Mouse (Mus musculus): Measurements from ENCODE around the gene Faim2. TPM values are rescaled to one million over a fixed set of nuclear protein-coding genes. Genes with fewer than 3 reads are reported as not detected.

Faim2 gene
- polyA plus RNA-seq, 1 experiment from 2014 or later: 0.17 TPM

DNA sequence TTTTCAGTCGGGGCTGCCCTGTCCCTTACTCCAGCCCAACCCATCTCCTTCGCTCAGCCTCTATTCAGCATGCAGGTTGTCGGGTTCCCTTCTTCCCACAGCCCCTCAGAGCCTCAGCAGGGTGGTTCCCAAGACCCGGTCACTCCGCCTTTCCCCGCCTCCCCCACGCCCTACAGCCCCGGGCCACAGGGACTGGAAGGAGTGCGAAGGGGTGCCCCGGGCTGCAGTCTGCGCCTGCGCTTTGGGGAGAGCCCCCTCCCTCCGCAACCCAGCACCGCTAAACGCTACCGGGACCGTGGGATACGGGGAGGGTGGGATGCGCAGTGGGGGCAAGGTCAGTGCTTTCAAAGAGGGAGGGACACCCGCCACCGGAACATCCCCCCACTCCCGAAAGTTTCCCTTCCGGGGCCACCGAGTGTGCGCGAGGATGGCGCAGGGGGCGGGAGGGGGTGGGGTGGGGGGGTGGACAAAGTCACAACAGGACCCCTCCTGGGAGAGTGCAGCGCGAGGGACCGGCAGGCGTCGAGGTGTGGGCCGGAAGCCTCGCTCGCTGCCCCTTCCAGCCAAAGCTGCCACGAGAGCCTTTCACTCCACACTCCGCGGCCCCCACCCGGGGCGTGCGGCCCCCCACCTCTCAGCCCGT lies 70.9 kb downstream of the Faim2 start:
- ATAC-seq (ENCODE audit: insufficient number of reproducible peaks, low FRiP score, low TSS enrichment, low read depth): peak; percentile 56
- peak overlapping the region; percentile 72 for H3K4me2 ChIP-seq
- H3K4me1 ChIP-seq: peaks cover 49% of the 10 kb centered on the region
- no peaks in the 10 kb centered on the region for H3K27me3 ChIP-seq
- H3K9ac ChIP-seq: peak overlapping the region; percentile 73
- H3K9me3 ChIP-seq: no peaks in the 10 kb centered on the region
- peaks cover 12% of the 10 kb centered on the region for H3K36me3 ChIP-seq
- WGBS: under 1% methylated on average over 39 of the region's 43 CpGs
- peak overlapping the region; percentile 88 for H3K4me3 ChIP-seq
- peak overlapping the region; percentile 95 for H3K27ac ChIP-seq

DNA sequence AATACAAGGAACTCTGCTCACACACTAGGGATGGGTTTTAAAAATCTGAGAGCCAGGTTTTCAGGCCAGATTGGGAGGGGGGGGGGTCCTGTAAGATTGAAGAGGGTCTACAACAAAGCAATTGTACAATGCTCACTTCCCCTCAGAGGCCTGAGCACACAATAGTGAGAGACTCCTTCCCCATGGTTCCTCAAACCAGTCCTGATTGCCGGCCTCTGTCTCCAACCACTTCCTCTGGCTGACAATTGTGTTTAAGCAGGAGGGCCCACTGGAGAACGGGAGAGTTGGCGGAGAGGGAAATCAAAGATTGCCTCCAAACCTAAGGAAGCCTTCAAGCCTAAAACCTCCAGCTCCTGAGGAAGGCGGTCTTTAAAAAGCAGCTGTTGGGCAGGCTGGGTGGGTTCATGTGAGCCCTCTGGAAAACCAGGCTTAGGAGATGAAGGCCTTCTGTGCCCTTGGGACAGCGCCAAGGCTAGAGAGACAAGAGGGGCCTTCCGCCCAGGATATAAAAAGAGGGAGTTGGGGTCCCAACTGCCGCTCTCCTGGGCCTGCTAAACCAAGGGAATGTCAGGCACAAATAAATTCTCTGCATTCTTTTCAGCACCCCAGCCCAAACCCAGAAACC lies 71.5 kb downstream of the Faim2 start:
- no peak for ATAC-seq (ENCODE audit: insufficient number of reproducible peaks, low FRiP score, low TSS enrichment, low read depth)
- Histone ChIP-seq H3K4me2 (peak overlapping the region; percentile 72), H3K27me3 (no peaks in the 10 kb centered on the region), H3K9me3 (no peaks in the 10 kb centered on the region), H3K4me1 (peaks cover 49% of the 10 kb centered on the region), H3K27ac (peak overlapping the region; percentile 95), H3K36me3 (peaks cover 17% of the 10 kb centered on the region), H3K4me3 (peak overlapping the region; percentile 88), H3K9ac (peak overlapping the region; percentile 73)
- 13% methylated on average over 7 of the region's 7 CpGs for WGBS

DNA sequence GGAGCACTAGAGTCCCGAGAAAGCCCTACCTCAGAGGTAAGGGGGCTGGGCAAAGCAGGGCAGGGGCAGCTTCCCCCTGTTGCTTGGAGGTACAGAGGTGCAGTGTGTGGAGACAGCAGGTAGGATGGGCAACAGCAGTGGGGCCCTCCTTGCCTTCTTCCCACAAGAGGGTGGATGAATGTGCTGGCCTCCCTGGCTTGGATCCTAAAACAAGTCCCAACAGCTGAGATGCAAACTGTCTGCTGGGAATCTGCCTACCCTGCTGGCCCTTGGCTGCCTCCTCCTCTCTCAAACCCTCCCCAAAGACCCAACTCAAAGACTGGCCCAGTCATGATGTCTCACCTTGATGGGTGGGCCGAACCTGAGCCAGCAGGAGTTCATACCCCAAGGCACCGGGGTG lies 72.5 kb downstream of the Faim2 start:
- Histone ChIP-seq H3K9ac (peak overlapping the region; percentile 1; the same call in 1 of the 2 replicates), H3K36me3 (peaks cover 19% of the 10 kb centered on the region), H3K4me3 (peak overlapping the region; percentile 15), H3K4me2 (peak overlapping the region; percentile 72), H3K27me3 (no peaks in the 10 kb centered on the region), H3K4me1 (peaks cover 52% of the 10 kb centered on the region), H3K27ac (peak overlapping the region; percentile 68), H3K9me3 (no peaks in the 10 kb centered on the region)
- WGBS: 51% methylated on average over 3 of the region's 3 CpGs
- ATAC-seq (ENCODE audit: insufficient number of reproducible peaks, low FRiP score, low TSS enrichment, low read depth): no peak

DNA sequence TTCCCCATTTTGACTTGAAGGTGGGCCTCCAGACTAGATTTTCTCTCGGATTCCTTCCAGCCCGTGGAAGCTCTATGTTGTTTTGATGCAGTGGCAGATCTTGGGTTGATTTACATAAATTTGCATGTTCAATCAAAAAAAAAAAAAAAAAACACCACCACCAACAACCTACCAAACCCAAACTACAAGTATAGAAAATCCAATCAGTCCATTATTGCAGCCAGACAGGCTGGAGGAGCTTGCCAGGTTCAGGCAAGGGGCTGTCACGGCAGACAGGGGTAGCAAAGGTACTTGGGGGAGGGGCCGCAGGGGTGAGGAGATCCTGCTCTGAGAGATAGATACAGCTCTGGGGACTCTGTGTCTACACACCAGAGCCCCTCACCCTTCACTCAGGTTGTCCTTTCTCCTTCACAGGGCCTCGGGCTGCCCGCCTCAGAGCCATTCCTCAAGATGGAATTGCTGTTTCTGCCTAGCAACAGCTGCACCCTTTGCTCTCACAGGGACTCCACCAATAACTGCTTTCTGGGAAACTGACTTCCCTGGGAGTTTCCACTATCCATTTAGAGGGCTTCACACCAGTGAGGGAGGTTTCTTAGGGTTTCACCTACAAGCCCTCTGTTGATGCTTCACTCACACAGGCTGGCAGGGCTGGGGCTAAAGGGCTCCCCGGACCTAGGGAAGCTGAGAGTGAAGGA lies 73.2 kb downstream of the Faim2 start:
- Histone ChIP-seq H3K9ac (0 out of 2 replicates have a peak overlapping the region, but pooled peaks have one; percentile 1), H3K4me2 (peak overlapping the region; percentile 72; the same call in 1 of the 2 replicates), H3K27ac (peak overlapping the region; percentile 68), H3K4me1 (peaks cover 55% of the 10 kb centered on the region), H3K9me3 (no peaks in the 10 kb centered on the region), H3K27me3 (no peaks in the 10 kb centered on the region), H3K4me3 (peak overlapping the region; percentile 15; the same call in 1 of the 2 replicates), H3K36me3 (peaks cover 22% of the 10 kb centered on the region)
- ATAC-seq (ENCODE audit: insufficient number of reproducible peaks, low FRiP score, low TSS enrichment, low read depth): no peak
- 67% methylated on average over 7 of the region's 7 CpGs for WGBS

- H3K9me3 ChIP-seq: no peaks in the 10 kb centered on the region
- no peak overlapping the region for H3K27ac ChIP-seq
- H3K9ac ChIP-seq: no peak overlapping the region
- WGBS: 70% methylated on average over 11 of the region's 11 CpGs
- H3K4me2 ChIP-seq: no peak overlapping the region
- no peak for ATAC-seq (ENCODE audit: insufficient number of reproducible peaks, low FRiP score, low TSS enrichment, low read depth)
- peaks cover 62% of the 10 kb centered on the region for H3K4me1 ChIP-seq
- peaks cover 26% of the 10 kb centered on the region for H3K36me3 ChIP-seq
- H3K27me3 ChIP-seq: no peaks in the 10 kb centered on the region
- no peak overlapping the region for H3K4me3 ChIP-seq
These were observed 74.6 kb downstream of the Faim2 start for GRCm38 (mm10) chr15:99453153-99453900.

DNA sequence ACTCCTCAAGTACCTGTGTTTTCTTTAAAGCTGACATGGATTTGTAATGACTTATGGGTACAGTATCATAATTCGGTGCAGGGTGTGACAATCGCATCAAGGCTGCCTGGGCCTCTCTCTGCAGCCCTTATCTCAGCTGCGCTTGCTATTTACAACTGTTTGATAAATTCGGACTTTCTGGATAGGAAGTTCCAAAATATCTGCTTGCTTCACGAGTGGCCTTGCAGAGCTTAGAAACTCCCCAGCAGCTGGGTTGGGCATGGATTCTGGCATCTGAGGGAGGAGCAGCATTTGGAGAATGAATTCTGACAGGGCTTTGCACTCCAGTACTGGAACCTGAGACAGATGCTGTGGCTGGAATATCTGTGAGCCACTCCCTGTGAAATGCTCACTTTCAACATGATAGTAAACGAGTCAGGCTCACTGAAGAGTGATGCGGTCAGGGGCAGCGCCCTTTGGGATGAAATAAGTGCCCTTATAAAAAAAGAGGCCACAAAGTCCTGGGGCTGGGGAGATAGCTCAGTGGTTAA lies 78.1 kb downstream of the Faim2 start:
- Histone ChIP-seq H3K27ac (peak overlapping the region; percentile 76), H3K9me3 (no peaks in the 10 kb centered on the region), H3K27me3 (no peaks in the 10 kb centered on the region), H3K4me3 (no peak overlapping the region), H3K4me1 (peaks cover 45% of the 10 kb centered on the region), H3K9ac (0 out of 2 replicates have a peak overlapping the region, but pooled peaks have one; percentile 0), H3K4me2 (no peak overlapping the region), H3K36me3 (peaks cover 38% of the 10 kb centered on the region)
- WGBS: 72% methylated on average over 8 of the region's 8 CpGs
- no peak for ATAC-seq (ENCODE audit: insufficient number of reproducible peaks, low FRiP score, low TSS enrichment, low read depth)

GRCm38 (mm10) chr15:99449131-99449750 lies 78.7 kb downstream of the Faim2 start:
- Histone ChIP-seq H3K9ac (0 out of 2 replicates have a peak overlapping the region, but pooled peaks have one; percentile 0), H3K4me1 (peaks cover 42% of the 10 kb centered on the region), H3K9me3 (no peaks in the 10 kb centered on the region), H3K36me3 (peaks cover 42% of the 10 kb centered on the region), H3K4me3 (no peak overlapping the region), H3K27me3 (no peaks in the 10 kb centered on the region), H3K4me2 (no peak overlapping the region), H3K27ac (peak overlapping the region; percentile 76)
- 39% methylated on average over 9 of the region's 9 CpGs for WGBS
- peak; percentile 41 for ATAC-seq (ENCODE audit: insufficient number of reproducible peaks, low FRiP score, low TSS enrichment, low read depth)

Other genes with a start within 250 kb of the Faim2 start
- 52.5 and 53.8 TPM in 2 replicates for gene Prpf40b, start 233.1 kb downstream of the Faim2 start, polyA plus RNA-seq (2015; fragmentation: Nextera tagmentation; extraction: Ambion mirVana)
- 0.10 and 0.18 TPM in 2 replicates for gene Fam186b, start 232.3 kb downstream of the Faim2 start, polyA plus RNA-seq (2015; fragmentation: Nextera tagmentation; extraction: Ambion mirVana)
- gene Fmnl3, start 157.7 kb downstream of the Faim2 start, polyA plus RNA-seq (2015; fragmentation: Nextera tagmentation; extraction: Ambion mirVana): 25.0 and 26.9 TPM in 2 replicates
- 327 and 351 TPM in 2 replicates for gene Tmbim6, start 135.3 kb downstream of the Faim2 start, polyA plus RNA-seq (2015; fragmentation: Nextera tagmentation; extraction: Ambion mirVana)
- gene Nckap5l, start 70.4 kb downstream of the Faim2 start, polyA plus RNA-seq (2015; fragmentation: Nextera tagmentation; extraction: Ambion mirVana): 10.5 and 12.3 TPM in 2 replicates
- gene Bcdin3d, start 53.4 kb downstream of the Faim2 start, polyA plus RNA-seq (2015; fragmentation: Nextera tagmentation; extraction: Ambion mirVana): 12.7 and 15.1 TPM in 2 replicates
- not detected in 2 replicates for gene Aqp2, start 50.9 kb upstream of the Faim2 start, polyA plus RNA-seq (2015; fragmentation: Nextera tagmentation; extraction: Ambion mirVana)
- gene Aqp5, start 62.6 kb upstream of the Faim2 start, polyA plus RNA-seq (2015; fragmentation: Nextera tagmentation; extraction: Ambion mirVana): 0.12 TPM in 1 of 2 replicates, not detected in the other
- not detected in 2 replicates for gene Aqp6, start 73.2 kb upstream of the Faim2 start, polyA plus RNA-seq (2015; fragmentation: Nextera tagmentation; extraction: Ambion mirVana)
- gene Racgap1, start 123.5 kb upstream of the Faim2 start, polyA plus RNA-seq (2015; fragmentation: Nextera tagmentation; extraction: Ambion mirVana): 105 and 106 TPM in 2 replicates
- gene Asic1, start 142.2 kb upstream of the Faim2 start, polyA plus RNA-seq (2015; fragmentation: Nextera tagmentation; extraction: Ambion mirVana): 1.2 and 2.2 TPM in 2 replicates
- 25.0 and 29.9 TPM in 2 replicates for gene Smarcd1, start 174.0 kb upstream of the Faim2 start, polyA plus RNA-seq (2015; fragmentation: Nextera tagmentation; extraction: Ambion mirVana)
- gene Gm17349, start 177.3 kb upstream of the Faim2 start, polyA plus RNA-seq (2015; fragmentation: Nextera tagmentation; extraction: Ambion mirVana): not detected in 2 replicates
- 0.42 and 4.3 TPM in 2 replicates for gene Gpd1, start 189.3 kb upstream of the Faim2 start, polyA plus RNA-seq (2015; fragmentation: Nextera tagmentation; extraction: Ambion mirVana)
- gene Cox14, start 197.5 kb upstream of the Faim2 start, polyA plus RNA-seq (2015; fragmentation: Nextera tagmentation; extraction: Ambion mirVana): 162 and 175 TPM in 2 replicates
- 83.6 and 84.8 TPM in 2 replicates for gene Cers5, start 244.7 kb upstream of the Faim2 start, polyA plus RNA-seq (2015; fragmentation: Nextera tagmentation; extraction: Ambion mirVana)

Measured in limb, embryonic 15.5 days (tissue).